Mouse (Mus musculus) lung, embryonic 16.5 days (tissue): ENCODE measurements around the gene Rbm6. TPM values are rescaled to one million over a fixed set of nuclear protein-coding genes. Genes with fewer than 3 reads are reported as not detected.

Source experiments
- ATAC-seq: fragments of 200-750 bp; cut with Nextera tagmentation; 2 replicates; pipeline ENCODE4 v1.8.0; 2017; ENCODE audit warnings: low read depth, mild to moderate bottlenecking, moderate library complexity
- H3K27ac ChIP-seq: fragments of 300-500 bp; sonication (generic); 2 replicates; pipeline ENCODE4 v1.5.1; 2014; ENCODE audit warnings: mild to moderate bottlenecking, control low read depth, low read length
- H3K27me3 ChIP-seq: fragments of 300-500 bp; sonication (generic); 2 replicates; pipeline ENCODE4 v1.6.1; 2014; ENCODE audit warnings: low read depth, low read length, mixed read lengths; ENCODE audit not compliant: control insufficient read depth, insufficient read depth
- H3K36me3 ChIP-seq: fragments of 300-500 bp; sonication (generic); 2 replicates; pipeline ENCODE4 v1.6.1; 2014; ENCODE audit warnings: low read length; ENCODE audit not compliant: control insufficient read depth, insufficient read depth
- H3K4me1 ChIP-seq: fragments of 300-500 bp; sonication (generic); replicated peaks from 2 replicates; pipeline ENCODE4 v1.6.1; 2014; ENCODE audit warnings: low read length, mixed read lengths; ENCODE audit not compliant: control insufficient read depth, insufficient read depth
- H3K4me2 ChIP-seq: fragments of 300-500 bp; sonication (generic); 2 replicates; pipeline ENCODE4 v1.6.1; 2014; ENCODE audit warnings: low read depth, low read length, control low read depth
- H3K4me3 ChIP-seq: fragments of 300-500 bp; sonication (generic); 2 replicates; pipeline ENCODE4 v1.5.1; 2014; ENCODE audit warnings: mild to moderate bottlenecking, low read length, control low read depth
- H3K9ac ChIP-seq: fragments of 300-500 bp; sonication (generic); 2 replicates; pipeline ENCODE4 v1.6.1; 2014; ENCODE audit warnings: low read length, control low read depth
- H3K9me3 ChIP-seq: fragments of 300-500 bp; sonication (generic); 2 replicates; pipeline ENCODE4 v1.6.1; 2016; ENCODE audit warnings: low read length; ENCODE audit not compliant: control insufficient read depth
- WGBS: fragments of 180-500 bp; shearing (Covaris S2); extraction: QIAGEN DNeasy Blood & Tissue Kit; methylation state at CpG from one replicate; pipeline ENCODE4 v1.1.7; 2014; 5-methylcytosine and 5-hydroxymethylcytosine counted together
- polyA plus RNA-seq: library from polyadenylated mRNA; unstranded; fragments of >200 nt; fragmentation: Nextera tagmentation; extraction: Ambion mirVana; gene quantifications from 2 replicates; pipeline ENCODE4 v1.2.1, GENCODE M21; 2015

Rbm6 gene
- polyA plus RNA-seq, 1 experiment from 2014 or later, result 70.2 TPM

DNA sequence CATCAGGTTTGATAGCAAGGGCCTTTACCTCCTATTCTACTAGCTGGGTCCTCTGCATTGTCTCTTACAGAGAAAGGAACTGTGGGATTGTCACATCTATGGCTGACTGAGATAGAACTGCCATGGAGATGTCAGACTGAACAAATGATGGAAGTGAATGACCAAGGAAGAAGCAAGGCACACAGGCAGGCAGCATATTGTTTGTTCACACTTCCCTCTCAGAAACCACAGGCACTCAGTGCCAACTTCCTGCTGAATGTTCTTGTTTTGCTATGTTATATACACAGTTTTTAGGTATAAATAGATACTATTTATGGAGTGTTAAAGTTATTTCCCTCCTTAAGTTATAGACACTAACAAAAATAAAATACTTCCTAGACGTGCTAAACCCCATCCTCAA, 125.7 kb downstream of the Rbm6 start:
- Histone ChIP-seq H3K27me3 (no peaks in the 10 kb centered on the region), H3K4me2 (no peak overlapping the region), H3K4me3 (no peak overlapping the region), H3K36me3 (peaks cover 92% of the 10 kb centered on the region), H3K9me3 (peaks cover 6% of the 10 kb centered on the region; the same call in 1 of the 2 replicates), H3K4me1 (no peaks in the 10 kb centered on the region), H3K9ac (no peak overlapping the region), H3K27ac (no peak overlapping the region)
- no peak for ATAC-seq
- WGBS, result 66% methylated on average over 1 of the region's 1 CpGs

DNA sequence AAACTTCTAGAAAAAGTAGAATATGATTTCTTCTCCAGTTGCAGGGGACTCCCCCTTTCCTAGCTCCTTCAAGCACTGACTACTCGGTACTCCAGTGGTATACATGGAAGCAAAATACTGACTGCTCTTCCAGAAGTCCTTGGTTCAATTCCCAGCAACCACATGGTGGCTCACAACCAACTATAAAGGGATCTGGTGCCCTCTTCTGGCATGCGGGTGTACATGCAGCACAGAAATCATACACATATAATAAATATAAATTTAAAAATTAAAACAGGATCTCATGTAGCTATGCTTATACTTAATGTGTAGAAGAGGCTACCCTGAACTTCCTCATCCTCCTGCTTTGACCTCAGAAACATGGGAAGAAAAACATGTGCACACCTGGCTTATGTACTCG, 126.4 kb downstream of the Rbm6 start:
- Histone ChIP-seq H3K36me3 (peaks cover 92% of the 10 kb centered on the region), H3K4me1 (no peaks in the 10 kb centered on the region), H3K4me2 (no peak overlapping the region), H3K9me3 (peaks cover 6% of the 10 kb centered on the region; the same call in 1 of the 2 replicates), H3K9ac (no peak overlapping the region), H3K27ac (no peak overlapping the region), H3K4me3 (no peak overlapping the region), H3K27me3 (no peaks in the 10 kb centered on the region)
- WGBS, result 89% methylated on average over 3 of the region's 3 CpGs
- ATAC-seq, result no peak

DNA sequence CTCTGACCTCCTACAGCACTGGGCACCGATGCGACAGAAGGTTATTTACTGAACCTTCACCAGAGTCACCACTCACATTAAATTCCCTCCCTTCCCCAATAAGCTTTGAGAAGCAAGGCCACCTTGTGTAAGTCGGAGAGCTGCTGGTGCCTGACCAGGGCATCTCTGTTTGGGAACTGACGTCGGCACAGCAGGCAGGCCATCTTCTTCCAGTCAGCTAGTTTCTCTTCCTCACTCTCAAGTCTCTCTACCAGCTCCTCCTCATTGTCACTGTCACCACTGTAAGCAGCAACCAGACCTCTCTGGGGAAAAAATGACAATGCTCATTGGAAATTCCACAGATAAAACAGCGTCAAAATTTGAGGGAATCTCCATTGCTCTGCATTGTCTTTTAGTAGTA, 129.0 kb downstream of the Rbm6 start:
- Histone ChIP-seq H3K27me3 (no peaks in the 10 kb centered on the region), H3K27ac (no peak overlapping the region), H3K4me1 (no peaks in the 10 kb centered on the region), H3K4me3 (no peak overlapping the region), H3K9ac (no peak overlapping the region), H3K9me3 (peaks cover 6% of the 10 kb centered on the region; the same call in 1 of the 2 replicates), H3K4me2 (no peak overlapping the region), H3K36me3 (peaks cover 92% of the 10 kb centered on the region)
- 92% methylated on average over 6 of the region's 6 CpGs for WGBS
- ATAC-seq, result no peak

- WGBS, result 40% methylated on average over 4 of the region's 4 CpGs
- peaks cover 46% of the 10 kb centered on the region for H3K36me3 ChIP-seq
- peak; percentile 43 for ATAC-seq
- H3K9ac ChIP-seq, result no peak overlapping the region
- H3K27ac ChIP-seq, result no peak overlapping the region
- no peak overlapping the region for H3K4me3 ChIP-seq
- no peaks in the 10 kb centered on the region; the same call in 1 of the 2 replicates for H3K27me3 ChIP-seq
- H3K4me2 ChIP-seq, result no peak overlapping the region
- H3K9me3 ChIP-seq, result no peaks in the 10 kb centered on the region
- H3K4me1 ChIP-seq, result peaks cover 26% of the 10 kb centered on the region
Observed at GRCm38 (mm10) chr9:107738841-107739202, 134.2 kb downstream of the Rbm6 start.

DNA sequence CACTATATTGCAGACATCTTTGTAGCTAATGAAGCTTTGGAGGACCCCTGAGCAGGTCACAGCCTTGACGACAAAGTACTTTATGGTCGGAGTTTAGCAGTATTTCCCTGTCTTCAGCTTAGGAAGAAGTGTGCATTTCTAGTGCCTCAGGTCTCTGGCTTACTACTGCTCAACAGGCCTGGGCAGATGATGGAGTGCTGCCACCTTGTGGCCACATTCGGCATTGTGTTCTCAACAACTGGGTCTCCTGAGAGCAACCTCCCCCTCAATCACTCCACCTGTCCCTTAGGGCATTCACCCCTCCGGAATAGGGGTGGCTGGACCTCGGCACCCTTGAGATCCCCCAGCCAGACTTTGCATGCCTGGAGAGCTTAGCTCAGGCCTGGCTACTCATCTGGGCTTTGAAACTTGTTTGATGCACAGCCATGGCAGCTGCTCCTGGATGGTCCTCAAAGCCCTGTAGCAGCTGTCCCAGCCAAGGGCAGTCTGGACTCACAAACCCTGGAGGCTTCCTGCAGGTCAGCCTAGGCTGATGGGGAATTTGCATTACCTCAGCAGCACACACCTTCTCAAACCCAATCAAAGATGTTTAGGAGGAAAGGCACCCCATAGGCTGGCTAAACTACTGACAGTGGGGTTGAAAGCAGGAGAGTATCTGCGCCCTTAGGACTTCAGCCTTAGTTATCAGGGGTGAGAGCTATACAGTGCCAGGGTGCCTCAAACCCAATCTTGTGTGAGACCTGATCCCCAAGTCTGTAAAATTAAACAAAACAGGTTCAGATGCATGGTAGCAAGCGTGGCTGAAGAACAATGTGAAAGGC, 134.8 kb downstream of the Rbm6 start:
- no peak overlapping the region for H3K4me3 ChIP-seq
- 16% methylated on average over 7 of the region's 7 CpGs for WGBS
- no peaks in the 10 kb centered on the region for H3K9me3 ChIP-seq
- H3K36me3 ChIP-seq, result peaks cover 40% of the 10 kb centered on the region
- no peak overlapping the region for H3K4me2 ChIP-seq
- H3K27me3 ChIP-seq, result no peaks in the 10 kb centered on the region; the same call in 1 of the 2 replicates
- H3K4me1 ChIP-seq, result peaks cover 26% of the 10 kb centered on the region
- no peak overlapping the region for H3K9ac ChIP-seq
- H3K27ac ChIP-seq, result no peak overlapping the region
- peak; percentile 70 for ATAC-seq

DNA sequence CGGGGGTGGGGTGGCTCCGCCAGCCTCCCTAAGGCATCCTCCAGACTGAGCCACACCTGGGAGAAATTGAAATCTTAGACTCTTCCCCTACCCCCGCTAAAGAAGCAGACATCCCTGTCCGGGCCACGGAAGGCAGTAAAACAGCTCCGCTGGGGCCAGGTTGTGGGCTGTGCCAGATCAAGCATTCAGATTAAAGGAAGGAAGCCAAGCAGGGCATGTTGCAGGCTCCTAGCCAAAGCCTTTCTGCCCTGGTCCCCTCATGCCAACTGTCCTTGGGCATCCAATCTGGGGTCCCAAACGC, 136.9 kb downstream of the Rbm6 start:
- Histone ChIP-seq H3K27me3 (no peaks in the 10 kb centered on the region; the same call in 1 of the 2 replicates), H3K4me2 (peak overlapping the region; percentile 44), H3K9ac (peak overlapping the region; percentile 50), H3K4me3 (peak overlapping the region; percentile 7; the same call in 1 of the 2 replicates), H3K27ac (no peak overlapping the region), H3K9me3 (no peaks in the 10 kb centered on the region), H3K4me1 (peaks cover 26% of the 10 kb centered on the region), H3K36me3 (peaks cover 20% of the 10 kb centered on the region)
- ATAC-seq, result no peak
- 0% methylated on average over 7 of the region's 7 CpGs for WGBS

DNA sequence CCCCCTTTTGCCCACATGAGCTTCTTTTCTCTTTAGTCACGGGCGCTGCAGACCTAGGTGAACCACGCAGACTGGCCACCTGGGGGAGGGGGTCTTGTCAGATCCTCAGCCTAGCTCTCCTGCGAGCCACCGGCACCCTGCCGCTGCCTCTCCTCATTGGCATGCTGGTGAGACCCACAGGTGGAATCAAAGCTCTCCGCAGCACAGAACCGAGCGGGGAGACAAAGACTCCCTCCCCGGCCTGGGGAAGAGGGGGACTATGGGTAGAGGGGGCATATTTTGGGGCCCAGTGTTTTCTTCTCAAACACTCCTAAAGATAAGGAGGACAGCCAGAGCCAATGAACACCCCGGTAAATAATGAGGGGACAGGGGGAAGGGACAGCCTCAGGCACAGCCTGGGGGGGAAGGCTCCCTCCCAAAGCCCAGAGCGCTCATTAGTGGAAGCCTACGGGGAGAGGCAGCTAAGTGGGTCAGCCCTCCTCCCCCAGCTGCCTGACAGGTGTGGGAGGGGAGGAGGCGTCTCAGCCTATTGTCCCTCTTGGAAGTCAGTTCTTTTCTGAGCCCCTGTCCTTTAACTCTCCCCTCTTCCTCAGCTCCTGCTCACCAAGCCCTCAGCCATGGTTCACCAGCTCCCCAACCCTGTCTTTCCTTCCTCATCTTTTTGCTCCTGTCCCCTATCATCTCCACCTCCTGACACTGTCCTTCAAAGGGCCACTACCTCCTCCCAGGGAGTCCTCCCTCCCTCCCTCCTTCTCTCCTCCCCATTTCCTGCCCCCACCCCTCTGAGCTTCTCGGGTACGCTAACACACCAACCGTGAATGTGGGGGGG, 137.5 kb downstream of the Rbm6 start:
- Histone ChIP-seq H3K4me2 (peak overlapping the region; percentile 44), H3K27ac (no peak overlapping the region), H3K36me3 (peaks cover 14% of the 10 kb centered on the region), H3K4me1 (peaks cover 26% of the 10 kb centered on the region), H3K27me3 (no peaks in the 10 kb centered on the region; the same call in 1 of the 2 replicates), H3K9ac (peak overlapping the region; percentile 50), H3K4me3 (peak overlapping the region; percentile 7; the same call in 1 of the 2 replicates), H3K9me3 (no peaks in the 10 kb centered on the region)
- ATAC-seq, result no peak
- 7% methylated on average over 17 of the region's 17 CpGs for WGBS

GRCm38 (mm10) chr9:107734567-107734971, 138.5 kb downstream of the Rbm6 start:
- ATAC-seq, result no peak
- Histone ChIP-seq H3K27me3 (no peaks in the 10 kb centered on the region; the same call in 1 of the 2 replicates), H3K36me3 (peaks cover 5% of the 10 kb centered on the region), H3K9ac (peak overlapping the region; percentile 26; the same call in 1 of the 2 replicates), H3K27ac (no peak overlapping the region), H3K4me1 (peaks cover 26% of the 10 kb centered on the region), H3K4me2 (no peak overlapping the region), H3K9me3 (no peaks in the 10 kb centered on the region), H3K4me3 (no peak overlapping the region)
- 34% methylated on average over 7 of the region's 7 CpGs for WGBS

GRCm38 (mm10) chr9:107729709-107730108, 143.3 kb downstream of the Rbm6 start:
- Histone ChIP-seq H3K4me2 (no peak overlapping the region), H3K9me3 (no peaks in the 10 kb centered on the region), H3K4me3 (no peak overlapping the region), H3K27ac (no peak overlapping the region), H3K4me1 (peaks cover 12% of the 10 kb centered on the region), H3K27me3 (no peaks in the 10 kb centered on the region), H3K36me3 (no peaks in the 10 kb centered on the region), H3K9ac (no peak overlapping the region)
- WGBS, result 32% methylated on average over 3 of the region's 3 CpGs
- no peak for ATAC-seq
